Mouse (Mus musculus): ENCODE results near the gene Ptbp3.

DNA sequence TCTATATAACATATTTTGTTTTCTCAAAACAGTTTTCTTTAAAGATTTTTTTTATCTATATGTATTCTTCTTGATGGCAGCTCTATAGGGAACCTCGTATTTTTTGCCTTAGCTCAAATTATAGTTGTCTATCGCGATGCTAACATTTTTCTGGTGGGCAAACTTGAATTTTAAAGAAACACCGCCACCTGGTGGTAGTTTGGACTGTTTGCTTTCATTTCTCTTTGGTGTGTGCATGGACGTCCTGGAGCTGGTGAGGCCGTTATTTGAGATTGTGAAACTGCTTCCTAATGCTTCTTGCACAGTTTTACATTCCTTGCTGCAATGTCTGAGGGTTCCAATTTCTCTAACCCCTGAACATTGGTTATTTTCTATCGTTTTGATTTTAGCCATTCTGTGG lies 20.4 kb upstream of the Ptbp3 start:
- TF ChIP-seq CTCF (IDR thresholded peaks at IDR 0.05) (peak; percentile 82), EP300 (IDR thresholded peaks at IDR 0.05) (0 out of 2 replicates have a peak, but pooled peaks have one; percentile 39)
